Mouse (Mus musculus) intestine, embryonic 16.5 days (tissue): ENCODE results near the gene Cxcr5. TPM values are rescaled to one million over a fixed set of nuclear protein-coding genes. Genes with fewer than 3 reads are reported as not detected.

Source experiments
- ATAC-seq: fragments of 200-750 bp; cut with Nextera tagmentation; 2 replicates; pipeline ENCODE4 v1.8.0; 2017; ENCODE audit warnings: moderate TSS enrichment, moderate library complexity
- H3K27ac ChIP-seq: fragments of 300-500 bp; sonication (generic); 2 replicates; pipeline ENCODE4 v1.5.1; 2014; ENCODE audit warnings: mild to moderate bottlenecking, low read length
- H3K27me3 ChIP-seq: fragments of 300-500 bp; sonication (generic); replicated peaks from 2 replicates; pipeline ENCODE4 v1.6.1; 2014; ENCODE audit warnings: low read length, control low read depth, mixed read lengths; ENCODE audit not compliant: control insufficient read depth, insufficient read depth
- H3K36me3 ChIP-seq: fragments of 300-500 bp; sonication (generic); 2 replicates; pipeline ENCODE4 v1.6.1; 2014; ENCODE audit warnings: low read length, control low read depth; ENCODE audit not compliant: control insufficient read depth, insufficient read depth
- H3K4me1 ChIP-seq: fragments of 300-500 bp; sonication (generic); 2 replicates; pipeline ENCODE4 v1.6.1; 2014; ENCODE audit warnings: low read length, control low read depth, mixed read lengths; ENCODE audit not compliant: control insufficient read depth, insufficient read depth
- H3K4me2 ChIP-seq: fragments of 300-500 bp; sonication (generic); 2 replicates; pipeline ENCODE4 v1.6.1; 2014; ENCODE audit warnings: low read depth, low read length, control low read depth
- H3K4me3 ChIP-seq: fragments of 300-500 bp; sonication (generic); 2 replicates; pipeline ENCODE4 v1.5.1; 2014; ENCODE audit warnings: mild to moderate bottlenecking, low read length
- H3K9ac ChIP-seq: fragments of 300-500 bp; sonication (generic); 2 replicates; pipeline ENCODE4 v1.6.1; 2014; ENCODE audit warnings: low read depth, low read length
- H3K9me3 ChIP-seq: fragments of 300-500 bp; sonication (generic); 2 replicates; pipeline ENCODE4 v1.6.1; 2016; ENCODE audit warnings: low read length, control low read depth; ENCODE audit not compliant: control insufficient read depth
- WGBS: fragments of 180-500 bp; shearing (Covaris S2); extraction: QIAGEN DNeasy Blood & Tissue Kit; methylation state at CpG from one replicate; pipeline ENCODE4 v1.1.7; 2014; 5-methylcytosine and 5-hydroxymethylcytosine counted together
- polyA plus RNA-seq: library from polyadenylated mRNA; unstranded; fragments of >200 nt; fragmentation: Nextera tagmentation; extraction: Ambion mirVana; gene quantifications from 2 replicates; pipeline ENCODE4 v1.2.1, GENCODE M21; 2015

Cxcr5 gene
- polyA plus RNA-seq, 1 experiment from 2014 or later: 1.1 TPM

- 0 out of 2 replicates have a peak overlapping the region, but pooled peaks have one; percentile 25 for H3K4me2 ChIP-seq
- no peaks in the 10 kb centered on the region for H3K9me3 ChIP-seq
- 46% methylated on average over 8 of the region's 9 CpGs for WGBS
- H3K36me3 ChIP-seq: no peaks in the 10 kb centered on the region
- peak overlapping the region; percentile 50 for H3K9ac ChIP-seq
- H3K27ac ChIP-seq: peak overlapping the region; percentile 48
- no peak overlapping the region for H3K4me3 ChIP-seq
- ATAC-seq: no peak
- peaks cover 93% of the 10 kb centered on the region for H3K4me1 ChIP-seq
- no peaks in the 10 kb centered on the region for H3K27me3 ChIP-seq
Observed at GRCm38 (mm10) chr9:44494863-44495809, 66.5 kb downstream of the Cxcr5 start.

- no peak for ATAC-seq
- Histone ChIP-seq H3K4me2 (peak overlapping the region; percentile 25; the same call in 1 of the 2 replicates), H3K27ac (peak overlapping the region; percentile 48; the same call in 1 of the 2 replicates), H3K4me3 (no peak overlapping the region), H3K36me3 (no peaks in the 10 kb centered on the region), H3K4me1 (peaks cover 93% of the 10 kb centered on the region), H3K9ac (peak overlapping the region; percentile 50), H3K27me3 (no peaks in the 10 kb centered on the region), H3K9me3 (no peaks in the 10 kb centered on the region)
- 33% methylated on average over 11 of the region's 11 CpGs for WGBS
Observed at GRCm38 (mm10) chr9:44494261-44494862, 67.3 kb downstream of the Cxcr5 start.

- Histone ChIP-seq H3K36me3 (no peaks in the 10 kb centered on the region), H3K27ac (no peak overlapping the region; the same call in 1 of the 2 replicates), H3K27me3 (no peaks in the 10 kb centered on the region), H3K9ac (peak overlapping the region; percentile 6; the same call in 1 of the 2 replicates), H3K4me3 (no peak overlapping the region), H3K4me1 (peaks cover 96% of the 10 kb centered on the region), H3K4me2 (no peak overlapping the region), H3K9me3 (no peaks in the 10 kb centered on the region)
- 72% methylated on average over 17 of the region's 17 CpGs for WGBS
- no peak for ATAC-seq
Observed at GRCm38 (mm10) chr9:44492631-44493461, 68.8 kb downstream of the Cxcr5 start.

GRCm38 (mm10) chr9:44491351-44491750 is 70.3 kb downstream of the Cxcr5 start:
- Histone ChIP-seq H3K4me2 (peak overlapping the region; percentile 74), H3K9ac (0 out of 2 replicates have a peak overlapping the region, but pooled peaks have one; percentile 10), H3K9me3 (no peaks in the 10 kb centered on the region), H3K27ac (peak overlapping the region; percentile 94), H3K27me3 (no peaks in the 10 kb centered on the region), H3K4me1 (peaks cover 96% of the 10 kb centered on the region), H3K36me3 (no peaks in the 10 kb centered on the region), H3K4me3 (no peak overlapping the region)
- 56% methylated on average over 10 of the region's 10 CpGs for WGBS
- no peak for ATAC-seq

GRCm38 (mm10) chr9:44490086-44490967 is 71.3 kb downstream of the Cxcr5 start:
- no peaks in the 10 kb centered on the region for H3K27me3 ChIP-seq
- peaks cover 99% of the 10 kb centered on the region for H3K4me1 ChIP-seq
- no peaks in the 10 kb centered on the region for H3K36me3 ChIP-seq
- H3K9ac ChIP-seq: peak overlapping the region; percentile 64
- ATAC-seq: peak; percentile 53
- H3K4me2 ChIP-seq: peak overlapping the region; percentile 74
- H3K9me3 ChIP-seq: no peaks in the 10 kb centered on the region
- H3K27ac ChIP-seq: peak overlapping the region; percentile 94
- 18% methylated on average over 17 of the region's 17 CpGs for WGBS
- H3K4me3 ChIP-seq: peak overlapping the region; percentile 35

- no peak for ATAC-seq
- Histone ChIP-seq H3K27ac (peak overlapping the region; percentile 94), H3K4me3 (peak overlapping the region; percentile 35), H3K9me3 (no peaks in the 10 kb centered on the region), H3K4me2 (peak overlapping the region; percentile 74), H3K9ac (peak overlapping the region; percentile 64), H3K36me3 (no peaks in the 10 kb centered on the region), H3K4me1 (peaks cover 99% of the 10 kb centered on the region), H3K27me3 (no peaks in the 10 kb centered on the region)
- WGBS: 20% methylated on average over 17 of the region's 17 CpGs
Observed at GRCm38 (mm10) chr9:44489651-44490085, 72.0 kb downstream of the Cxcr5 start.

- Histone ChIP-seq H3K4me2 (peak overlapping the region; percentile 74), H3K9me3 (no peaks in the 10 kb centered on the region), H3K36me3 (no peaks in the 10 kb centered on the region), H3K27ac (peak overlapping the region; percentile 94), H3K9ac (peak overlapping the region; percentile 64), H3K27me3 (no peaks in the 10 kb centered on the region), H3K4me1 (peaks cover 98% of the 10 kb centered on the region), H3K4me3 (peak overlapping the region; percentile 35)
- 14% methylated on average over 5 of the region's 5 CpGs for whole genome bisulfite sequencing
- ATAC-seq: no peak
Observed at GRCm38 (mm10) chr9:44488855-44489381, 72.8 kb downstream of the Cxcr5 start.

GRCm38 (mm10) chr9:44488416-44488815 is 73.3 kb downstream of the Cxcr5 start:
- ATAC-seq: no peak
- Histone ChIP-seq H3K9me3 (no peaks in the 10 kb centered on the region), H3K27me3 (no peaks in the 10 kb centered on the region), H3K27ac (peak overlapping the region; percentile 94), H3K4me3 (peak overlapping the region; percentile 15; the same call in 1 of the 2 replicates), H3K4me1 (peaks cover 96% of the 10 kb centered on the region), H3K9ac (peak overlapping the region; percentile 64), H3K36me3 (no peaks in the 10 kb centered on the region), H3K4me2 (peak overlapping the region; percentile 74)
- 30% methylated on average over 8 of the region's 8 CpGs for WGBS
